Mouse (Mus musculus): ENCODE results near the gene Itgav. TPM values are rescaled to one million over a fixed set of nuclear protein-coding genes. Genes with fewer than 3 reads are reported as not detected.

Itgav gene
- polyA plus RNA-seq (2014; fragmentation: Nextera tagmentation; extraction: Ambion mirVana), result 67.4 and 75.3 TPM in 2 replicates

GRCm38 (mm10) chr2:83723921-83724826 lies at the start of gene Itgav:
Itgav (plus strand) TSS chr2:83724397.
- H3K9me3 ChIP-seq (ENCODE audit: control insufficient read depth, low read length), result no peaks in the 10 kb centered on the region
- peaks cover 8 to 34% of the 10 kb centered on the region in 2 experiments for H3K4me1 ChIP-seq (ENCODE audit: control insufficient read depth in 2 of 2, insufficient read depth in 2 of 2, low read length in 2 of 2)
- H3K4me3 ChIP-seq (ENCODE audit: control insufficient read depth in 1 of 2, insufficient read depth in 1 of 2, low read depth in 1 of 2, low read length in 2 of 2), result peak within 1 kb of the TSS; percentile 91 to 95
- 0% methylated on average over 84 of the region's 84 CpGs for WGBS
- peak; percentile 95 for ATAC-seq (ENCODE audit: insufficient number of reproducible peaks, insufficient read depth, low FRiP score, low read depth)
- peak within 1 kb of the TSS; percentile 87 to 96 for H3K27ac ChIP-seq (replicated peaks in 1 of 2; ENCODE audit: control insufficient read depth in 1 of 2, insufficient read depth in 1 of 2, low read depth in 2 of 2, low read length in 2 of 2)
- peak within 1 kb of the TSS; percentile 70 for H3K4me2 ChIP-seq (ENCODE audit: low read length)
- H3K36me3 ChIP-seq (ENCODE audit: control insufficient read depth, insufficient read depth, low read length), result no peaks in the 10 kb centered on the region
- peak within 1 kb of the TSS; percentile 95 for H3K9ac ChIP-seq (ENCODE audit: low read length)
- H3K27me3 ChIP-seq (ENCODE audit: control insufficient read depth, insufficient read depth, low read length), result no peaks in the 10 kb centered on the region

GRCm38 (mm10) chr2:83674421-83674820 lies 49.8 kb upstream of the Itgav start:
- Histone ChIP-seq H3K9ac (ENCODE audit: low read length) (no peak overlapping the region), H3K27ac (replicated peaks in 1 of 2; ENCODE audit: control insufficient read depth in 1 of 2, insufficient read depth in 1 of 2, low read depth in 2 of 2, low read length in 2 of 2) (0 out of 4 replicates have a peak overlapping the region, but pooled peaks of 1 of the 2 experiments have one; percentile 11), H3K27me3 (ENCODE audit: control insufficient read depth, insufficient read depth, low read length) (no peaks in the 10 kb centered on the region), H3K4me3 (ENCODE audit: control insufficient read depth in 1 of 2, insufficient read depth in 1 of 2, low read depth in 1 of 2, low read length in 2 of 2) (no peak overlapping the region), H3K4me1 (ENCODE audit: control insufficient read depth in 2 of 2, insufficient read depth in 2 of 2, low read length in 2 of 2) (peaks cover 11 to 23% of the 10 kb centered on the region in 2 experiments), H3K36me3 (ENCODE audit: control insufficient read depth, insufficient read depth, low read length) (0 out of 2 replicates have a peak, but pooled peaks cover 16% of the 10 kb centered on the region), H3K4me2 (ENCODE audit: low read length) (no peak overlapping the region), H3K9me3 (ENCODE audit: control insufficient read depth, low read length) (no peaks in the 10 kb centered on the region)
- WGBS, result 72% methylated on average over 7 of the region's 7 CpGs
- ATAC-seq (ENCODE audit: insufficient number of reproducible peaks, insufficient read depth, low FRiP score, low read depth), result no peak

GRCm38 (mm10) chr2:83674896-83675295 lies 49.3 kb upstream of the Itgav start:
- WGBS, result 93% methylated on average over 9 of the region's 9 CpGs
- no peaks in the 10 kb centered on the region for H3K9me3 ChIP-seq (ENCODE audit: control insufficient read depth, low read length)
- H3K4me3 ChIP-seq (ENCODE audit: control insufficient read depth in 1 of 2, insufficient read depth in 1 of 2, low read depth in 1 of 2, low read length in 2 of 2), result no peak overlapping the region

GRCm38 (mm10) chr2:83675681-83676080 lies 48.5 kb upstream of the Itgav start:
- H3K4me2 ChIP-seq (ENCODE audit: low read length), result no peak overlapping the region
- H3K4me3 ChIP-seq (ENCODE audit: control insufficient read depth in 1 of 2, insufficient read depth in 1 of 2, low read depth in 1 of 2, low read length in 2 of 2), result no peak overlapping the region
- peak overlapping the region in 1 of 2 experiments; percentile 39; a peak in 1 of 4 replicates for H3K27ac ChIP-seq (replicated peaks in 1 of 2; ENCODE audit: control insufficient read depth in 1 of 2, insufficient read depth in 1 of 2, low read depth in 2 of 2, low read length in 2 of 2)
- no peaks in the 10 kb centered on the region for H3K27me3 ChIP-seq (ENCODE audit: control insufficient read depth, insufficient read depth, low read length)
- H3K4me1 ChIP-seq (ENCODE audit: control insufficient read depth in 2 of 2, insufficient read depth in 2 of 2, low read length in 2 of 2), result peaks cover 11 to 23% of the 10 kb centered on the region in 2 experiments
- WGBS, result 39% methylated on average over 5 of the region's 5 CpGs
- 0 out of 2 replicates have a peak, but pooled peaks cover 16% of the 10 kb centered on the region for H3K36me3 ChIP-seq (ENCODE audit: control insufficient read depth, insufficient read depth, low read length)
- ATAC-seq (ENCODE audit: insufficient number of reproducible peaks, insufficient read depth, low FRiP score, low read depth), result no peak
- H3K9ac ChIP-seq (ENCODE audit: low read length), result no peak overlapping the region
- no peaks in the 10 kb centered on the region for H3K9me3 ChIP-seq (ENCODE audit: control insufficient read depth, low read length)

More at GRCm38 (mm10) chr2:83674896-83675295, 49.3 kb upstream of the Itgav start:
- ATAC-seq (ENCODE audit: insufficient number of reproducible peaks, insufficient read depth, low FRiP score, low read depth), result no peak
- Histone ChIP-seq H3K36me3 (ENCODE audit: control insufficient read depth, insufficient read depth, low read length) (0 out of 2 replicates have a peak, but pooled peaks cover 16% of the 10 kb centered on the region), H3K4me2 (ENCODE audit: low read length) (no peak overlapping the region), H3K27me3 (ENCODE audit: control insufficient read depth, insufficient read depth, low read length) (no peaks in the 10 kb centered on the region), H3K27ac (replicated peaks in 1 of 2; ENCODE audit: control insufficient read depth in 1 of 2, insufficient read depth in 1 of 2, low read depth in 2 of 2, low read length in 2 of 2) (no peak overlapping the region), H3K4me1 (ENCODE audit: control insufficient read depth in 2 of 2, insufficient read depth in 2 of 2, low read length in 2 of 2) (peaks cover 11 to 23% of the 10 kb centered on the region in 2 experiments), H3K9ac (ENCODE audit: low read length) (no peak overlapping the region)

- ATAC-seq (ENCODE audit: insufficient number of reproducible peaks, insufficient read depth, low FRiP score, low read depth), result no peak
- H3K36me3 ChIP-seq (ENCODE audit: control insufficient read depth, insufficient read depth, low read length), result 0 out of 2 replicates have a peak, but pooled peaks cover 16% of the 10 kb centered on the region
- no peak overlapping the region for H3K4me3 ChIP-seq (ENCODE audit: control insufficient read depth in 1 of 2, insufficient read depth in 1 of 2, low read depth in 1 of 2, low read length in 2 of 2)
- no peaks in the 10 kb centered on the region for H3K27me3 ChIP-seq (ENCODE audit: control insufficient read depth, insufficient read depth, low read length)
- no peaks in the 10 kb centered on the region for H3K9me3 ChIP-seq (ENCODE audit: control insufficient read depth, low read length)
- H3K4me1 ChIP-seq (ENCODE audit: control insufficient read depth in 2 of 2, insufficient read depth in 2 of 2, low read length in 2 of 2), result peaks cover 11 to 23% of the 10 kb centered on the region in 2 experiments
- H3K4me2 ChIP-seq (ENCODE audit: low read length), result no peak overlapping the region
- H3K9ac ChIP-seq (ENCODE audit: low read length), result no peak overlapping the region
- H3K27ac ChIP-seq (replicated peaks in 1 of 2; ENCODE audit: control insufficient read depth in 1 of 2, insufficient read depth in 1 of 2, low read depth in 2 of 2, low read length in 2 of 2), result 0 out of 4 replicates have a peak overlapping the region, but pooled peaks of 1 of the 2 experiments have one; percentile 0
- 82% methylated on average over 4 of the region's 4 CpGs for WGBS
Observed at GRCm38 (mm10) chr2:83676226-83676870, 47.8 kb upstream of the Itgav start.

- H3K27me3 ChIP-seq (ENCODE audit: control insufficient read depth, insufficient read depth, low read length), result no peaks in the 10 kb centered on the region
- no peak overlapping the region for H3K4me2 ChIP-seq (ENCODE audit: low read length)
- H3K36me3 ChIP-seq (ENCODE audit: control insufficient read depth, insufficient read depth, low read length), result no peaks in the 10 kb centered on the region
- H3K9ac ChIP-seq (ENCODE audit: low read length), result no peak overlapping the region
- H3K4me1 ChIP-seq (ENCODE audit: control insufficient read depth in 2 of 2, insufficient read depth in 2 of 2, low read length in 2 of 2), result no peaks in the 10 kb centered on the region
- WGBS, result 81% methylated on average over 8 of the region's 8 CpGs
- ATAC-seq (ENCODE audit: insufficient number of reproducible peaks, insufficient read depth, low FRiP score, low read depth), result no peak
- H3K9me3 ChIP-seq (ENCODE audit: control insufficient read depth, low read length), result no peaks in the 10 kb centered on the region
- H3K27ac ChIP-seq (replicated peaks in 1 of 2; ENCODE audit: control insufficient read depth in 1 of 2, insufficient read depth in 1 of 2, low read depth in 2 of 2, low read length in 2 of 2), result no peak overlapping the region
- no peak overlapping the region for H3K4me3 ChIP-seq (ENCODE audit: control insufficient read depth in 1 of 2, insufficient read depth in 1 of 2, low read depth in 1 of 2, low read length in 2 of 2)
Observed at GRCm38 (mm10) chr2:83681332-83681731, 42.9 kb upstream of the Itgav start.

GRCm38 (mm10) chr2:83681785-83682184 lies 42.4 kb upstream of the Itgav start:
- ATAC-seq (ENCODE audit: insufficient number of reproducible peaks, insufficient read depth, low FRiP score, low read depth), result no peak
- no peak overlapping the region for H3K9ac ChIP-seq (ENCODE audit: low read length)
- H3K36me3 ChIP-seq (ENCODE audit: control insufficient read depth, insufficient read depth, low read length), result no peaks in the 10 kb centered on the region
- WGBS, result 90% methylated on average over 6 of the region's 6 CpGs
- H3K4me3 ChIP-seq (ENCODE audit: control insufficient read depth in 1 of 2, insufficient read depth in 1 of 2, low read depth in 1 of 2, low read length in 2 of 2), result no peak overlapping the region
- H3K4me2 ChIP-seq (ENCODE audit: low read length), result no peak overlapping the region
- H3K27me3 ChIP-seq (ENCODE audit: control insufficient read depth, insufficient read depth, low read length), result no peaks in the 10 kb centered on the region
- H3K4me1 ChIP-seq (ENCODE audit: control insufficient read depth in 2 of 2, insufficient read depth in 2 of 2, low read length in 2 of 2), result no peaks in the 10 kb centered on the region
- no peaks in the 10 kb centered on the region for H3K9me3 ChIP-seq (ENCODE audit: control insufficient read depth, low read length)
- H3K27ac ChIP-seq (replicated peaks in 1 of 2; ENCODE audit: control insufficient read depth in 1 of 2, insufficient read depth in 1 of 2, low read depth in 2 of 2, low read length in 2 of 2), result no peak overlapping the region
